Mouse (Mus musculus) liver, postnatal 0 days (tissue): ENCODE data around the gene Mesp2. TPM values are rescaled to one million over a fixed set of nuclear protein-coding genes. Genes with fewer than 3 reads are reported as not detected.

ENCODE experiments used
- ATAC-seq: fragments of 200-750 bp; cut with Nextera tagmentation; 2 replicates; pipeline ENCODE4 v1.8.0; 2017; ENCODE audit warnings: mild to moderate bottlenecking, moderate library complexity
- DNase-seq: peaks from one replicate; pipeline ENCODE4 v3.0.0-alpha.2; 2016
- H3K27ac ChIP-seq: fragments of 300-500 bp; sonication (generic); 2 replicates; pipeline ENCODE4 v1.5.1; 2014; ENCODE audit warnings: antibody characterized with exemption, moderate library complexity, mild to moderate bottlenecking, low read depth
- H3K27me3 ChIP-seq: fragments of 300-500 bp; sonication (generic); 2 replicates; pipeline ENCODE4 v1.6.1; 2014; ENCODE audit warnings: low read length, control low read depth, mixed read lengths; ENCODE audit not compliant: insufficient read depth
- H3K36me3 ChIP-seq: fragments of 300-500 bp; sonication (generic); replicated peaks from 2 replicates; pipeline ENCODE4 v1.6.1; 2014; ENCODE audit warnings: mild to moderate bottlenecking, control low read depth, low read length, moderate library complexity, mixed read lengths; ENCODE audit not compliant: insufficient read depth
- H3K4me1 ChIP-seq: fragments of 300-500 bp; sonication (generic); 2 replicates; pipeline ENCODE4 v1.6.1; 2014; ENCODE audit warnings: antibody characterized with exemption, mild to moderate bottlenecking, control low read depth; ENCODE audit not compliant: insufficient read depth
- H3K4me2 ChIP-seq: fragments of 300-500 bp; sonication (generic); 2 replicates; pipeline ENCODE4 v1.6.1; 2014; ENCODE audit warnings: low read depth, mild to moderate bottlenecking, low read length, moderate library complexity, mixed read lengths
- H3K4me3 ChIP-seq: fragments of 300-500 bp; sonication (generic); 2 replicates; pipeline ENCODE4 v1.5.1; 2014; ENCODE audit warnings: low read depth, low read length
- H3K9ac ChIP-seq: fragments of 300-500 bp; sonication (generic); replicated peaks from 2 replicates; pipeline ENCODE4 v1.6.1; 2014; ENCODE audit warnings: mild to moderate bottlenecking, moderate library complexity
- H3K9me3 ChIP-seq: fragments of 300-500 bp; sonication (generic); 2 replicates; pipeline ENCODE4 v1.6.1; 2016; ENCODE audit warnings: mild to moderate bottlenecking, control low read depth, low read length, mixed read lengths
- CTCF ChIP-seq: sonication (generic); IDR thresholded peaks from 2 replicates; pipeline ENCODE4 v1.5.1; 2016; ENCODE audit warnings: antibody characterized with exemption, low read depth
- EP300 ChIP-seq: IDR thresholded peaks from 2 replicates; pipeline ENCODE4 v1.6.1; 2016; ENCODE audit warnings: antibody characterized with exemption, low read depth, mild to moderate bottlenecking
- WGBS: fragments of 180-500 bp; shearing (Covaris S2); extraction: QIAGEN DNeasy Blood & Tissue Kit; methylation state at CpG from one replicate; pipeline ENCODE4 v1.1.7; 2014; ENCODE audit not compliant: insufficient replicate concordance; 5-methylcytosine and 5-hydroxymethylcytosine counted together
- polyA plus RNA-seq: library from polyadenylated mRNA; unstranded; fragments of >200 nt; fragmentation: Nextera tagmentation; extraction: Ambion mirVana; gene quantifications from 2 replicates; pipeline ENCODE4 v1.2.1, GENCODE M21; 2015

The Mesp2 gene
- polyA plus RNA-seq, 1 experiment from 2014 or later = 0.07 TPM

GRCm38 (mm10) chr7:79835196-79835595 lies 24.7 kb downstream of the Mesp2 start:
- no peak for DNase-seq
- no peak for ATAC-seq
- no peak for TF ChIP-seq CTCF
- TF ChIP-seq EP300 = no peak
- no peak overlapping the region for H3K4me2 ChIP-seq
- H3K9ac ChIP-seq = no peak overlapping the region
- H3K4me3 ChIP-seq = no peak overlapping the region
- no peaks in the 10 kb centered on the region for H3K4me1 ChIP-seq
- no peaks in the 10 kb centered on the region for H3K27me3 ChIP-seq
- no peaks in the 10 kb centered on the region for H3K9me3 ChIP-seq
- no peak overlapping the region for H3K27ac ChIP-seq
- WGBS = 91% methylated on average over 6 of the region's 6 CpGs
- H3K36me3 ChIP-seq = 0 out of 2 replicates have a peak, but pooled peaks cover 2% of the 10 kb centered on the region

GRCm38 (mm10) chr7:79837247-79837646 lies 26.7 kb downstream of the Mesp2 start:
- WGBS = 60% methylated on average over 2 of the region's 2 CpGs
- no peak overlapping the region for H3K4me3 ChIP-seq

DNA sequence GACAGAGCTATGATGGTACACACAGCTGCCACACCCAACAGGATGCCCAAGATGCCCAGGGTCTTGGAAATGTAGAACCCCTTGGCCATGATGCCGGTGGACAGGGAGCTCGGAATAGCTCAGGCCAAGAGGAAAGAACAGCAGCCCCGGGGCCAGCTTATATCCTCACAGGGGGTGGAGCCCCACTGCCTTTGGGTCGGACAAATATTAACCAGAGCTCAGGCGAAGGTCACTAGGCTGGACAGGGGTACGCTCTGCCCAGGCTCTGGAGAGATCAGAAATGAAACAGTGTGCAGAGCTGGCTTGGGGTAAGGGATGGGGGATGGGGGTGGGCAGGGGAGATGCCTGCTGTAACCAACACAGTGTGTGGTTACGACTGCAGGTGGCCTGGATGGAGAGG lies 31.6 kb downstream of the Mesp2 start:
- no peaks in the 10 kb centered on the region for H3K36me3 ChIP-seq
- TF ChIP-seq EP300 (no peak), CTCF (no peak)
- H3K4me3 ChIP-seq = peak overlapping the region; percentile 33
- H3K9ac ChIP-seq = peak overlapping the region; percentile 38
- H3K4me2 ChIP-seq = peak overlapping the region; percentile 65
- ATAC-seq (peak; percentile 84), DNase-seq (peak; percentile 68)
- H3K4me1 ChIP-seq = peaks cover 14% of the 10 kb centered on the region; the same call in 1 of the 2 replicates
- no peaks in the 10 kb centered on the region for H3K9me3 ChIP-seq
- H3K27me3 ChIP-seq = no peaks in the 10 kb centered on the region
- WGBS = 49% methylated on average over 7 of the region's 7 CpGs
- H3K27ac ChIP-seq = peak overlapping the region; percentile 76

More at GRCm38 (mm10) chr7:79837247-79837646, 26.7 kb downstream of the Mesp2 start:
- Histone ChIP-seq H3K27ac (no peak overlapping the region), H3K9me3 (no peaks in the 10 kb centered on the region), H3K36me3 (0 out of 2 replicates have a peak, but pooled peaks cover 2% of the 10 kb centered on the region), H3K4me1 (no peaks in the 10 kb centered on the region), H3K27me3 (no peaks in the 10 kb centered on the region), H3K4me2 (no peak overlapping the region), H3K9ac (no peak overlapping the region)
- DNase-seq (no peak), ATAC-seq (no peak)
- no peak for TF ChIP-seq CTCF
- TF ChIP-seq EP300 = no peak

DNA sequence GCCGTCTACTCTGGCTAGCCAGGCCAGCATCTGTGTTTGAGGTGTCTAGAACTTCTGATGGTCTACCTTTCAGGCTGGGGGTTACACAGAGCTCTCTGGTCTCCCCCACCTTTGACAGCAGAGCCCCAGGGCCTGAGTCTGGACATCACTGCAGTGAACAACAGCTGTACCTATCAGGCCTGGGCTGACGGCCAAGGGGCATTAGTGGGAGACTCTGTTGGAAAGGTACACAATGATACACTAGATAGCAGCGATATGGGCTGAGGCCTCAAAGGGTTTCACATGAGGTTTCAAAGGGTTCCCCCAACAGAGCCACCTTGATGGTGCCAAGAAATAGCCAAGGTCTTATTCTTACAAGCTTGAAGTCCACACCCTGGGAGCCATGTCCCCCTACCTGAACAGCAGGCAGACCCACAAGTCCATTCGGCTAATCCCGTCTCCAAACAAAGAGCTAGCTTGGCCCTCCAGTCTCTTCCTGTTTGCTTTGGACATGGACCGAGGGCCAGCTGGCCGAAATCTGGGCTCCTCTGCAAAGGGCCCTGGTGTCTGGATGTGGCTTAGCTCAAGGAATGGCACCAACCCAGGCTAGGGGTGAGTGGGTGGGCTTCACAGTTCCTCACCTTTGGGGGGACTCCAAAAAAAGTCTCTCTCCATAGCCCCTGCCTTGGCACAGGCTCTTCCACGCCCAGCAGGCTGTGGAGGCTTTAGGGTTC lies 33.7 kb downstream of the Mesp2 start:
- WGBS = 52% methylated on average over 8 of the region's 8 CpGs
- no peaks in the 10 kb centered on the region for H3K9me3 ChIP-seq
- 0 out of 2 replicates have a peak overlapping the region, but pooled peaks have one; percentile 65 for H3K4me2 ChIP-seq
- H3K4me3 ChIP-seq = no peak overlapping the region
- no peaks in the 10 kb centered on the region for H3K36me3 ChIP-seq
- TF ChIP-seq CTCF = no peak
- TF ChIP-seq EP300 = no peak
- peak overlapping the region; percentile 69 for H3K27ac ChIP-seq
- peaks cover 4% of the 10 kb centered on the region; the same call in 1 of the 2 replicates for H3K27me3 ChIP-seq
- no peak overlapping the region for H3K9ac ChIP-seq
- DNase-seq (peak; percentile 60), ATAC-seq (peak; percentile 49; the same call in 1 of the 2 replicates)
- peaks cover 25% of the 10 kb centered on the region for H3K4me1 ChIP-seq

DNA sequence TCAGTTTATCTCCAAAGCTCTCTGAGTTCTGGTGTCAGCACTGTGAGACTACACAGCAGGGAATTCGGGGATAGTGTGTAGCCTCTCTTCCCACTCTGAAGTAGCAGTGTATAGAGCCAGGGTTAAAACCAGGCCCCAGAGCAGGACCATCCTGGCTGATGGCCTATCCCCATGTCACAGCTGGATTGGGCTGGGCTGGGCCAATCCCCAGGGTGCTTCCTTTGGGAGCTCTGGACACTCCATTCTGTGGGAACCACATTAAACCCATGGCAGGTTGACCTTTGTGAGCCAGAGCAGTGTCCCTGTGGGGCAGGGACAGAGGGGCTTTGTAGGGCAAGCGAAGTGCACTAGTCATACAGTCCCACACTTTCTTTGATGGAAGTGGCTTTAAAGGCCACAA lies 35.8 kb downstream of the Mesp2 start:
- no peak for DNase-seq
- ATAC-seq = no peak
- TF ChIP-seq CTCF = no peak
- no peak for TF ChIP-seq EP300
- Histone ChIP-seq H3K4me2 (no peak overlapping the region), H3K4me3 (no peak overlapping the region), H3K36me3 (no peaks in the 10 kb centered on the region), H3K9me3 (no peaks in the 10 kb centered on the region), H3K27ac (no peak overlapping the region), H3K27me3 (peaks cover 4% of the 10 kb centered on the region; the same call in 1 of the 2 replicates), H3K9ac (no peak overlapping the region), H3K4me1 (peaks cover 25% of the 10 kb centered on the region)
- 77% methylated on average over 2 of the region's 2 CpGs for WGBS

GRCm38 (mm10) chr7:79847456-79848451 lies 37.2 kb downstream of the Mesp2 start:
- 12% methylated on average over 45 of the region's 53 CpGs for WGBS
- H3K27ac ChIP-seq = no peak overlapping the region
- ATAC-seq = 0 out of 2 replicates have a peak, but pooled peaks have one; percentile 22
- peak overlapping the region; percentile 30; the same call in 1 of the 2 replicates for H3K9ac ChIP-seq
- peak overlapping the region; percentile 76 for H3K4me2 ChIP-seq
- H3K4me1 ChIP-seq = peaks cover 25% of the 10 kb centered on the region
- no peak for TF ChIP-seq CTCF
- no peak for TF ChIP-seq EP300
- H3K36me3 ChIP-seq = no peaks in the 10 kb centered on the region
- no peaks in the 10 kb centered on the region for H3K9me3 ChIP-seq
- DNase-seq = peak; percentile 46
- peak overlapping the region; percentile 37 for H3K4me3 ChIP-seq
- H3K27me3 ChIP-seq = peaks cover 4% of the 10 kb centered on the region; the same call in 1 of the 2 replicates
